Mouse (Mus musculus) liver, embryonic 14.5 days (tissue): Measurements from ENCODE around the gene Nadk.

Experiments used
- CTCF ChIP-seq: IDR thresholded peaks from 2 replicates; pipeline ENCODE4 v1.5.1; 2016; ENCODE audit warnings: antibody characterized with exemption, low read depth, control low read depth
- EP300 ChIP-seq: IDR thresholded peaks from 2 replicates; pipeline ENCODE4 v1.6.1; 2016; ENCODE audit warnings: antibody characterized with exemption, low read depth

- no peak for TF ChIP-seq CTCF
- no peak for TF ChIP-seq EP300
Observed at GRCm38 (mm10) chr4:155568632-155569370, 6.6 kb downstream of the Nadk start.
